Mouse (Mus musculus): ENCODE results near the gene Cyth1.

DNA sequence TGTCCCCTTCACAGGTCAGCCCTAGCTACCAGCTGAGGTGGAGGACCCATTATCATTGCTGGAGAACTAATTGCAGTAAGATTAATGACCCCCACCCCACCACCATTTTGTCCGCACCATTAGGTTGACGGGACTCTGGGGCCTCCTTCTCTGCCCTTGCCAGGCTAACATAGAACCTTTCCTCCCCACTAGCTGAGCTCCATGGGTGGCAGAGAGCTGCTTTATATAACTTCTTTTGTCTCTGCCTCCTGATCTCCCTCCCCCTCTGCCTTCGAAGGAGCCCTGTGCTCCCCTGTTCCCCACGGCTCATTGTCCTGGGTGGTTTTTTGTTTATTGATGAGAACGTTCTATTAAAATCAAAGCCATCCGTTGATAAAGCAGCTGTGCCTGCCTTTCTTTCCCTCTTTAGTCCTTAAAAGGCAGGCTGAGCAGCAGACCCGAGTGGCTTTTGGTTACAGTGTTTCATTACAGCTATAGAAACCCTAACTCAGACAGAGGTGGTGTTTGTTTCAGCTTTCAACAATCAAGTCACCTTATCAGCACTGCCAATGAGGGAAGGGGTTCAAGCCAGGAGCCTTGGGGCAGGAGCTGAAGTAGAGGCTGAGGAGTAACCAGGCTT is 105.7 kb downstream of the Cyth1 start:
- no peak for TF ChIP-seq POLR2A (IDR thresholded peaks at IDR 0.05; ENCODE audit: insufficient read length, low read depth)
- TF ChIP-seq TCF12 (IDR thresholded peaks at IDR 0.05; ENCODE audit: insufficient read depth, poor library complexity, severe bottlenecking) = no peak
- TF ChIP-seq POLR2AphosphoS2 (IDR thresholded peaks at IDR 0.05; ENCODE audit: insufficient read length, low read depth) = no peak
- no peak for TF ChIP-seq MYOG (IDR thresholded peaks at IDR 0.05; ENCODE audit: control insufficient read depth in 1 of 3, insufficient read depth in 1 of 3, insufficient read length in 2 of 3, low read depth in 2 of 3)
- TF ChIP-seq USF1 (IDR thresholded peaks at IDR 0.05; ENCODE audit: low read depth) = no peak
- no peak for TF ChIP-seq E2F4 (IDR thresholded peaks at IDR 0.05; ENCODE audit: insufficient read depth)
- no peak for TF ChIP-seq MYOD1 (IDR thresholded peaks at IDR 0.05; ENCODE audit: control insufficient read depth in 1 of 3, insufficient read length in 2 of 3, low read depth in 2 of 3)
- no peak for TF ChIP-seq SRF (IDR thresholded peaks at IDR 0.05; ENCODE audit: control insufficient read depth, insufficient read length, low read depth)
- TF ChIP-seq MAX (IDR thresholded peaks at IDR 0.05; ENCODE audit: low read depth) = no peak
- no peak for TF ChIP-seq TCF3 (IDR thresholded peaks at IDR 0.05; ENCODE audit: insufficient read length, low read depth)
- no peak for TF ChIP-seq CEBPB (IDR thresholded peaks at IDR 0.05; ENCODE audit: insufficient read depth, poor library complexity, severe bottlenecking)

Measured in myocyte (in vitro differentiated cells).